Mouse (Mus musculus): ENCODE results near the gene 4930486L24Rik.
"Not testable (repeated sequence)": the region's sequence is repeated elsewhere in the genome, so short reads cannot be mapped to it uniquely, and the experiment has no call there.

4930486L24Rik gene

GRCm38 (mm10) chr13:60864281-60864680, at the start of gene 4930486L24Rik:
TSS of gene 4930486L24Rik (minus strand) at chr13:60864475.
- DNase-seq (ENCODE audit: low spot score in 2 of 2) = no peak

DNA sequence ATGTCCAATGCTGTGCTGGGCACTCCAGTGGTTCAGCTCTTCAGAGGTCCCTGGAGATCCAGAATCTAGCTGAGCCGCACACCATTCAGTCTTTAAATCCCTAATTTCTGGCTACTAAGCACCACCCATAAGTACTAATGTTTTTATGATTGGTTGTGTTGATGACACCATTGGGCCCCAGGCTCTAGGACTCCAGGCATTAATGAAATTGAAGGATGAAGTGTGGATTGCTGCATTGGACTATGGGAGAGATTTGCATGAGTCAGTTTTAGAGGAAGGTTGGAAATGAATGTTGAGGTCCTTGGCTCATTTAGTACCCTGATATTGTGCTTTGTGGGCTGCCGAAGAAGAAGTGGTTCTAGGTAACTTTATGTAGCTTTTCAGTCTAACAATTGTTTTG, 40.5 kb upstream of the 4930486L24Rik start, which contains the start of gene Tpbpb:
Gene Tpbpb (minus strand): TSS at position 101 of the 400 bp plus-strand sequence.
- not testable (repeated sequence) for DNase-seq (ENCODE audit: low spot score in 2 of 2)

DNA sequence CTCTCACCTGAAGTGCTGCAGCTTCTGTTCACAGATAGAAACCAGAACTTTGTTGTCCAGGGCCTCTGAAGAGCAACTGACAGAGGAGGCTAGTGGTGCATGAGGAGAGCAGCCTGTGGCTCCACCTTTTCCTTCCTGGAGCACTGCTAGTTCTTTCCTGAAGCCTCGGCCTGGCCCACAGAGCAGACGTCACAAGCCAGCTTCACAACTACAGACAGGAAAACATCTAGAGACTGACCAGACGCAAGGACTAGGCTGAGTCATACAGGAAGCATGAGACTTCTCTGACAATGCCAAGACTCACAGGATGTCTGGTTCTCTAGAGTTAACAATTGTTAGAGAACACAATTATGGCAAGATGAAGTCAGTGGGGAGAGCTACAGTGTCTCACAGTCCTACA, 33.1 kb upstream of the 4930486L24Rik start, which contains the start of gene Ctla2b:
Gene Ctla2b (minus strand): TSS at position 120 of the 400 bp plus-strand sequence.
- DNase-seq (ENCODE audit: low spot score in 2 of 2) = peak in 1 of 2 experiments; percentile 2

- DNase-seq (ENCODE audit: low spot score in 2 of 2) = not testable (repeated sequence)
Observed at GRCm38 (mm10) chr13:60896794-60897193, 32.5 kb upstream of the 4930486L24Rik start, which contains the start of gene Gm49392. TSS of gene Gm49392 (minus strand) at chr13:60896894.

GRCm38 (mm10) chr13:60895406-60896160, 31.3 kb upstream of the 4930486L24Rik start:
- no peak for DNase-seq (ENCODE audit: low spot score in 2 of 2)

DNA sequence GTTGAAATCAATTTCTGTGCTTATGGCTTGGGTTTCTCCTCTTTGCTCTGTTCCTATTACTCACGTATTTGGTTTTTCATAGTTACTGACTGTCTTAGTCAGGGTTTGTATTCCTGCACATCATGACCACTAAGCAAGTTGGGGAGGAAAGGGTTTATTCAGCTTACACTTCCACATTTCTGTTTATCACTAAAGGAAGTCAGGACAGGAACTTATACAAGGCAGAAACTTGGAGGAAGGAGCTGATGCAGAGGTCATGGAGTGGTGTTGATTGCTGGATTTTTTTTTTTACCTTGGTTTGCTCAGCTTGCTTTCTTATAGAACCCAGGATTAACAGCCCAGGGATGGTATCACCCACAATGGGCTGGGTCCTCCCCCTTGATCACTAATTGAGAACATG, 28.0 kb upstream of the 4930486L24Rik start:
- no peak for DNase-seq (ENCODE audit: low spot score in 2 of 2)

DNA sequence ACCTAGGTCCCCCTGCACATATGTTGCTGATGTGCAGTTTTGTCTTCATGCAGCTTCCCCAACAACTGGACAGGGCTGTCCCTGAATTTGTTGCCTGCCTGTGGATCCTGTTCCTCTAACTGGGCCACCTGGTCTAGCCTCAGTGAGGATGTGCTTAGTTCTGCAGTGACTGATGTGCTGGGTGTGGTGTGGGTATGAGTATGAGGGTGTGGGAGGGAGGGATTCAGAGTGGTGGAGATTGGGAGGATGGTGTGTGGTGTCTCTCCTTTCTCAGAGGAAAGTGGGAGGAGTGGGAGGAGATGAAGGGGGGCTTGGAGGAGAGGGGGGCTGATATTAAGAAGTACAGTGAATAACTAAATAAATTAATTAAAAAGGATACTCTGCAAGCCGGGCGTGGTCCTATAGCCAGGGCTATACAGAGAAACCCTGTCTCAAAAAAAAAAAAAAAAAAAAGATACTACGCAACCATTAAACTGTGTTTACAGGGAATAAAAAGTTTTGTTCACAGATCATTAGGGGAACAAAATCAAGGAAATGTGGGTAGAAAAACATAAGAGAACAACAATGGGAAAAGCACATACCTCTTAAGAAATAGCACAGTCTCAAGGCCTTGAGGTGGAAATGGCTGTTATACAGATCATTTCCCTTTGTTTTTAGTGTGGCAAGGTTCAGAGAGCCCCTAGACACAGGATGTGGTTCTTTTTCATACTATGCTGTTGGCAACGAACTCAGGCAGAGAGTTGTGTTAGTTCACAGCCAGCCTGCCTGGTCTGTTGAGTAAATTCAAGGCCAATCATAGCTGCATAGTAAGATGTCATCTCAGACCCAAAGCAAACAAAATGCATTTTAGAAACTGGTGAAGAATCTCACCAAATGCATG, 15.8 kb downstream of the 4930486L24Rik start:
- no peak for DNase-seq (ENCODE audit: low spot score in 2 of 2)

GRCm38 (mm10) chr13:60843153-60843552, 21.1 kb downstream of the 4930486L24Rik start:
- no peak for DNase-seq (ENCODE audit: low spot score in 2 of 2)

DNA sequence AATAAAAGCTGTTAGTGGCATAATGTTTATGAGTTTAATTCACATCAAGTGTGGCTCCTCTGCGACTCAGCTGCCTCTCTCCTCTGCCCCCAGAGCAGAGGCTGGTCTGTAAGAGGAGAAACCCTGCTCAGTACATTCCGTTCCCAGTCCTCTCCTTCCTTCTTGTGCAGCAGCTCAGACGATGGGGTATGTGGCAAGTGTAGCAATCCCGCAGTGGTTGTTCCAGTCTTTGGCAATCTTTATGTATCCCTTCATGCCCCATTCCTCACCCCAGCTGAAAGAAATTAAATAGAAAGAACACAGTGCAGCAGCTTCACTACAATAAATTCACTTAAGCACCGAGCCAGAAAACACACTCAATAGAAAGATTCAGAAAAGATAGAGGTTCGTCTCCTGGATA, 21.6 kb downstream of the 4930486L24Rik start:
- no peak for DNase-seq (ENCODE audit: low spot score in 2 of 2)

GRCm38 (mm10) chr13:60839353-60839902, 24.8 kb downstream of the 4930486L24Rik start:
- DNase-seq (ENCODE audit: low spot score in 2 of 2) = no peak

DNA sequence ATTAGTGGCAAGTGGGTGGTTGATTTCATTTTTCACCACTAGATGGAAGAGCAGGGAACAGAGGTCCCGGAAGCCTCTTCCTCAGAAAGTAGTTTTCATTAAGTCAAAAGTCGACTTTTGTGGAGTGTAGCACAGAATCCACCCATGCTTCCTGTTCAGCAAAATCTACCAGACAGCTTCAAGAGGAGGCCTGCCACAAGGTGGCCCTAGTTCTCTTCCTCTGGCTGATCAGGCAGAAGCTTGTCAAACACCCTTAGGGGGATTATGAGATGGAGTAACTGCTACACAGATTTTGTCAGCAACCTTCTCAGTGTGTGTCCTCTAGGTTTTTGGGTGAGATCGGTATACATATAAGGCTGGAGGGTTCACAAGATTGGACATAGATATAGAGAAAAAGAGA, 38.2 kb downstream of the 4930486L24Rik start:
- no peak for DNase-seq (ENCODE audit: low spot score in 2 of 2)

DNA sequence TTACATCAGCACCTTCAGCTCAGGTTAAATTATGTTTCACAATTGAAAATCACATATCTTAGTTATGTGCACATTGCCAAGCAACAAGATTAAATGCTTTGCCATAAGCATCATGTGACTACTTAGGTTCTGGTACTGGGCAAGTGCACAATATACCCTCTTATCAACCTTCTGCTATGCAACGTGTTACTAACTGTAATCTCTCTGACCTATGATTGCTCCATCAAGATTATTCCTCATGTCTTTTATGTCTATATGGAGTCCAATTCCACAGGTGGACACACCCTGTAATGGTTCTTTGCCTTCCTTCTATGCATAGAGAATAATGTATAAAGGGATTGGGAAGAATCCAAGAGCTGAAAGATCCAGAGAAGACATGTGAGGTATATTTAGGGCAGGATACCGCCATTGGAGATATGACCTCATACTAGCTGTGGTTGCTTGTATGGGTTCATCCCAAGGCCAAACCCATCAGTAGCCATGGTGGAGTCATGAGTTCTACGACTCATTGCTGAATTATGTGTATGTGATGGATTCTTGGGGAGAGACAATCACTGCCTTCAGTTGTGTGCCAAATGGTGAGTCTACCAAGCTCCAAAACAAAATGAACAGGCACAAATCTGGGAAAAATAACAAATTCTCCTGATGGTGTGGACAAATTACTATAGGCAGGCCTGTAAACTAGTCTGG, 43.6 kb downstream of the 4930486L24Rik start:
- DNase-seq (ENCODE audit: low spot score in 2 of 2) = no peak

DNA sequence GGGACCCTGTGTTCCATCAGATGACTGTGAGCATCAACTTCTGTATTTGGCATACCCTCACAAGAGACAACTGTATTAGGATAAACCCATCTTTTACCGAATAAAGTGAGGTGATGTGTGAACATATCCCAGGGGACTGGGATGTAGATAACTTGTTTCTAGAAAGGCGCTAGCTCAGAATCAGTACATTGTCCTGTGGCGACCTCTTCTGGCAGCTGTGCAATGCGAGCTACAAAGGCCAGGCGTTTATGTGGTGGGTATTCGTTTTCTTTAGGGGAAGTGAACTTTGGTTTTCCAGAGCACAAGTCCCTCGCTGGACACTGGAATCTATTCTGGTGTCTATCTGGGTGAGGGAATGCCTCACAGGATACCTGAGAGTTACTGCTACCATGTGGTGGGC, 44.8 kb downstream of the 4930486L24Rik start:
- DNase-seq (ENCODE audit: low spot score in 2 of 2) = peak in 1 of 2 experiments; percentile 25

DNA sequence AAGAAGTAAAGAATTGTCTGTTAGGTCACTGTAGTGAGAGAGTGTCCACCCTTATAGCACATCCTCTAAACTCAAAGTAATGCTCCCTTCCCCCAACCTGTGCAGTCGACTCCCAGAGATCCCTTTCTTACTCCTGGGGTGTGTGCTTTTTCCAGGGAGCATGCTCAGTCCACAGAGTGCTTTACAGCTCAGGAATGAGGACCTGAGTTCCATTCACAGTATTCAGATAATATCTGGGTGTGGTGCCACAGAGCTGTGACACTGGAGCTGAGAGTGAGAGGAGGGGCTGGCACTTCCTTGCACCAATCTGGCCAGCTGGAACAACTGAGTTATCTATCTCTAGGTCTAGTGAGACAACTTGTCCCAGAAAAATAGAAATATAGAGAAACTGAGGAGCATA, 50.6 kb downstream of the 4930486L24Rik start:
- no peak for DNase-seq (ENCODE audit: low spot score in 2 of 2)

- no peak for DNase-seq (ENCODE audit: low spot score in 2 of 2)
Observed at GRCm38 (mm10) chr13:60812768-60813167, 51.5 kb downstream of the 4930486L24Rik start.

- DNase-seq (ENCODE audit: low spot score in 2 of 2) = no peak
Observed at GRCm38 (mm10) chr13:60809690-60810089, 54.6 kb downstream of the 4930486L24Rik start.

DNA sequence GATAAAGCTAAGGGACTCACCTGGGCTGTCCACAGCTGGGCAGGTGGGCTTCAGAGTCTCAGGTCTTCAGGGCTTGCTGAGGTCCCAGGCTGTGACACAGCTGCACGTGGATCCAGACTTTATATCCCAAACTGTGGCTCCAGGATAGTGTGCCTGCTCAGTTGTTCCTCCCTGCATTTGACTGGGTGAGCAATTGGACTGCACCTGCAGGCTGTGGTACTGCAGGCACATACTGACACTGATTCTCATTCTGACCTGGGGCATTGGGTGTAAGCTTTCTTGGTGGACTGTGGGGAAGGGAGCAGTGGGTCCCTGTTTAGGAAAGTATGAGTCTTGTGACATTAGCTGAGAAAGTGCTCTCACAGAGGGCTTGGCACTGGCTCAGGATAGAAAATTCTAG, 61.5 kb downstream of the 4930486L24Rik start, which contains the start of gene Ctsll3:
Gene Ctsll3 (minus strand): TSS at position 101 of the 400 bp plus-strand sequence.
- DNase-seq (ENCODE audit: low spot score in 2 of 2) = no peak

Data from frontal cortex, postnatal 14 days (tissue).